Mouse (Mus musculus) layer of hippocampus, adult 8-10 months (tissue): ENCODE measurements around the gene Prdx3. TPM values are rescaled to one million over a fixed set of nuclear protein-coding genes. Genes with fewer than 3 reads are reported as not detected.

Experiments used
- DNase-seq, 2 experiments: peaks; one replicate each; pipeline ENCODE4 v3.0.0; 2022; ENCODE audit warnings: low spot score in 2 of 2
- total RNA-seq, 4 experiments: library from RNA; stranded (reverse); gene quantifications; 2 replicates each; pipeline ENCODE4 v1.2.4; 2022

Prdx3 gene
- 10 to 100 TPM; 76.1 to 84.6 (median 81.3) TPM for total RNA-seq

GRCm38 (mm10) chr19:60874064-60874694 is at the start of gene Prdx3:
TSS of gene Prdx3 (minus strand) at chr19:60874556.
- peak; percentile 93 to 95 for DNase-seq

- DNase-seq: no peak
Measured at GRCm38 (mm10) chr19:60916869-60917570, 42.7 kb upstream of the Prdx3 start.

- no peak for DNase-seq
Measured at GRCm38 (mm10) chr19:60915862-60916261, 41.5 kb upstream of the Prdx3 start.

GRCm38 (mm10) chr19:60915236-60915635 is 40.9 kb upstream of the Prdx3 start:
- DNase-seq: no peak

GRCm38 (mm10) chr19:60911653-60912052 is 37.3 kb upstream of the Prdx3 start:
- DNase-seq: no peak

- no peak for DNase-seq
Measured at GRCm38 (mm10) chr19:60910304-60910703, 35.9 kb upstream of the Prdx3 start.

GRCm38 (mm10) chr19:60905477-60905876 is 31.1 kb upstream of the Prdx3 start:
- DNase-seq: no peak

GRCm38 (mm10) chr19:60903971-60904370 is 29.6 kb upstream of the Prdx3 start:
- no peak for DNase-seq

GRCm38 (mm10) chr19:60903139-60903538 is 28.8 kb upstream of the Prdx3 start:
- no peak for DNase-seq

GRCm38 (mm10) chr19:60895251-60895880 is 21.0 kb upstream of the Prdx3 start:
- DNase-seq: no peak

GRCm38 (mm10) chr19:60891934-60892547 is 17.7 kb upstream of the Prdx3 start:
- DNase-seq: peak; percentile 25 to 55

- no peak for DNase-seq
Measured at GRCm38 (mm10) chr19:60891123-60891470, 16.7 kb upstream of the Prdx3 start.

- peak; percentile 38 to 66 for DNase-seq
Measured at GRCm38 (mm10) chr19:60890391-60891122, 16.2 kb upstream of the Prdx3 start.

- DNase-seq: peak; percentile 91 to 92
Measured at GRCm38 (mm10) chr19:60889714-60890315, 15.5 kb upstream of the Prdx3 start, which contains the start of gene Grk5. TSS of gene Grk5 (plus strand) at chr19:60889749.

GRCm38 (mm10) chr19:60889101-60889713 is 14.9 kb upstream of the Prdx3 start:
- peak; percentile 10 to 21 for DNase-seq

GRCm38 (mm10) chr19:60887637-60888036 is 13.3 kb upstream of the Prdx3 start:
- no peak for DNase-seq

GRCm38 (mm10) chr19:60883129-60883528 is 8.8 kb upstream of the Prdx3 start:
- DNase-seq: peak; percentile 30 to 33

GRCm38 (mm10) chr19:60873501-60873900 is 855 bp downstream of the Prdx3 start:
- DNase-seq: peak in 1 of 2 experiments; percentile 21

GRCm38 (mm10) chr19:60872272-60872671 is 2.1 kb downstream of the Prdx3 start:
- no peak for DNase-seq

- DNase-seq: no peak
Measured at GRCm38 (mm10) chr19:60871366-60871765, 3.0 kb downstream of the Prdx3 start.
